Mouse (Mus musculus): ENCODE data around the gene Trp53tg5.

Gene Trp53tg5

GRCm38 (mm10) chr2:164449341-164450042 lies 24.0 kb downstream of the Trp53tg5 start:
- in situ Hi-C loops (cut with MboI, MseI) = no loop called here

- in situ Hi-C loops (cut with MboI, MseI) = no loop called here
These were observed 24.6 kb downstream of the Trp53tg5 start for GRCm38 (mm10) chr2:164448921-164449320.

- in situ Hi-C loops (cut with MboI, MseI) = no loop called here
These were observed 25.4 kb downstream of the Trp53tg5 start for GRCm38 (mm10) chr2:164448140-164448539.

DNA sequence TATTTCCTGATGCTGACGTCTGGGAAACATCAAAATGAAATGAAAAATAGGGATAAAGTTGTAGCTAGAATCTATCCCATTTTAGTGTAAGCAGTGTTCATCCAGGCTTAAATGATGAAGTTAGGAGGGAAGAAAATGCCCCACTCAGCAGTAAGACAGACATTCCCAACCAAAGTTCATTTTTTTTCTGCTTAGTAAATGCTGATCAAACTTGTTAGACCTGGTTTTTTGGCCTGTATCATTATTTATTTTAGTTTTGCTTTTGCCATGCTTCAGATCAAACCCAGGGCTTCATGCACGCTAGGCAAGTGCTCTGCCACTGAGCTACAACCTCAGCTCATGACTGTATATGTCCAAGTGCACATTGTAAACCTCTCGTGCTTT lies 27.4 kb downstream of the Trp53tg5 start:
- in situ Hi-C loops (cut with MboI, MseI) = no loop called here

DNA sequence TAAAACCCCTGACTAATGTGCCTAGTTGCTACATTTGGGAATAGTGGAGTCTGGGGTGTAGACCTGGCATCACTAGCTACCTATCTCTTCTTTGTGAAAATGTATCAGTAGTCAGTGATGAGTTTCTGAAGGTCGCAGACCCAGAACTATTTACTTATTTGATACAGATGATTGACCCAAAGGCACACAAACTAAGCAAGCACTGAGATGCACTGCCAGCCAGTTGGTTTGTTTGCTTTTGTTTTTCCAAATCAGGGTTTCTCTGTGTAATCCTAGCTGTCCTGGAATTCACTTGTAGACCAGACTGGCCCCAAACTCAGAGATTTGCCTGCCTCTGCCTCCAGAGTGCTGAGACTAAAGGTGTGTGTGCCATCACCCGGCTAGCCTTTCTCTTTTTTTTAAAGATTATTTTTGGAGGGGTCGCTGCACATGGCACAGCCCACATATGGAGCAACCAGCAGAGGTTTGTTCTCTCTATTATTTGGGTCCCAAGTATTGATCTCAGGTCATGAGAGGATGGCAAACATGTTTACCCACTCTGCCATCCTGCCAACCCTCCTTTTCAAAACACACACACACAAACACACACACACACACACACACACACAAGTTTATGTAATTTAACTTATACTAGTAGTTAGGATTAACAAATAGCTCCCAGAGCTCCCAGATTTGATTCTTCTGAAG lies 28.0 kb downstream of the Trp53tg5 start:
- in situ Hi-C loops (cut with MboI, MseI) = no loop called here

DNA sequence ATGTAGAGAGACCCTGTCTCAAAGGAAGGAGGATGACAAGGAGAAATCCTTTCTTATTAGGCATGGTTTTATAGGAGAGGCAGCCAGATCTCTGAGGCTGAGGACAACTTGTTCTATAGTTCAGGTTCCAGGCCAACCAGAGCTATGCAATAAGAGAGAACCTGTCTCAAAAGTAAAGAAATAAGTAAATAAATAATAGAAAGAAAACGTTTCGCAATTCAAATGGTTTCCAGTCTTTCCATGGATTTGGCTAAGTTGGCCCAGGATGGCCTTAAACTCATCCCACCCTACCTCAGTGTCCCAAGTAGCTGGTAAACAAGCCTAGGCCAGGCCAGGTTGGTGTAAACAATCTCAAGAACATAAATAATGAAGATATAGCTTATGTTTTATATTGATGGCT lies 28.8 kb downstream of the Trp53tg5 start:
- in situ Hi-C loops (cut with MboI, MseI) = no loop called here

GRCm38 (mm10) chr2:164443460-164444000 lies 30.0 kb downstream of the Trp53tg5 start, which contains the start of gene Sdc4:
Sdc4 (minus strand) TSS chr2:164443887.
- in situ Hi-C loops (cut with MboI, MseI) = no loop called here

GRCm38 (mm10) chr2:164443051-164443437 lies 30.5 kb downstream of the Trp53tg5 start:
- in situ Hi-C loops (cut with MboI, MseI) = no loop called here

- in situ Hi-C loops (cut with MboI, MseI) = no loop called here
These were observed 31.0 kb downstream of the Trp53tg5 start for GRCm38 (mm10) chr2:164442315-164443050.

DNA sequence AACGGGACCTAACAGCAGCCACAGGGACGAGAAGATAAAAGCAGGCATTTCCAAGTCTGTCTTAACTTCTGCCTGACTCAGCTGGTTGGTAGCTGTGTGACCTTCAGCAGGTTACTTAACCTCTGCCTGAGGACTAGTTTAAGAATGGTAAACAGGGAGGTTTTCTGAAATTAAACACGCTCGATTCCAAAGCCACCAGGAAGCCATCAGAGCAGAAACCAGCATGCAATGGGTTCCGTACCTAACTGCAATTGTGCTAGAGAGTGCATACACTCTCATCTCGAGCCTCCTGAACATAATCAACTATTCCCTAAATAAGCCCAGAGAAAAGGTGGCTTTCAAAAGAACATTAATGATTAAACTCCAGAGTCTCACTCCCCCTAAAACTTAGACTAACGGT lies 31.8 kb downstream of the Trp53tg5 start:
- in situ Hi-C loops (cut with MboI, MseI) = no loop called here

DNA sequence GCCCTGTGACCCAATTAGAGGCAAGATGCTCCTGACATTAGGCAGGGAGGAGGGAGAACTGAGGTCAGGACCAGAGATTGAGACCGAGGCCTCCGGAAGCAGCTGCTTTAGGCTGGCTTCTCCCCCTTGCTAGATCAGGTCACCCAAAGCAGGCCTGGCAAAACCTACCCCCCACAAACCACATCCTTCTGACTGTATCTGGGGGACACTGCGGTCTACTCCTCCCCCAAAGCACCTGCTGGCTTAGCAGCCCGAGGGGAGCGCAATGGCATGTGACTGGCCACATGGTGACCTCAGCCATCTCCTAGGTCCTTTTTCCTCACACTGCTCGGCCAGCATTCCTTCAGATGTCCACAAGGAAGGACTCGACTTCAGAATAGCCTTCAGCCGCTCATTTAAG lies 32.4 kb downstream of the Trp53tg5 start:
- in situ Hi-C loops (cut with MboI, MseI) = no loop called here

GRCm38 (mm10) chr2:164440314-164440713 lies 33.2 kb downstream of the Trp53tg5 start:
- in situ Hi-C loops (cut with MboI, MseI) = no loop called here

DNA sequence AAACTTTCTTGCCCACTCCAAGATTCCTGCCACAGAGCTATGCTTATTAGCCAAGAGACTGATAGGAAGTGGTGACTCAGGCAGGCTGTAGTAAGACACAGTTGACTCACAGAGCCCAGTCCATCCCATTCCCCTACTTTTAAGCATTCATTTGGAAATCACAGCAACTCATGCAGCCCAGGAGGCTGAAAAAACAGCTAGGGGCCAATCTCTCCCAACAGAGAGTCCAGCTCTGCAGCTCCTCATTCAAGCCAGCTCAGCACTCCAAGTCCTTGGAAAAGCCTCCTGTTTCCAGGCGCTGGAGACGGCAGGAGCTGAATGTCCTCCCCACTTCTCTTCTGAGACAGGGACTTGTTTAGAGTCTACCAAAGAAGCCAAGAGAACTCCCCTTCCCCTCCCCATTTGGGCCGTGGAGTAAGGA lies 34.5 kb downstream of the Trp53tg5 start:
- in situ Hi-C loops (cut with MboI, MseI) = no loop called here

- in situ Hi-C loops (cut with MboI, MseI) = no loop called here
These were observed 35.3 kb downstream of the Trp53tg5 start for GRCm38 (mm10) chr2:164438257-164438656.

DNA sequence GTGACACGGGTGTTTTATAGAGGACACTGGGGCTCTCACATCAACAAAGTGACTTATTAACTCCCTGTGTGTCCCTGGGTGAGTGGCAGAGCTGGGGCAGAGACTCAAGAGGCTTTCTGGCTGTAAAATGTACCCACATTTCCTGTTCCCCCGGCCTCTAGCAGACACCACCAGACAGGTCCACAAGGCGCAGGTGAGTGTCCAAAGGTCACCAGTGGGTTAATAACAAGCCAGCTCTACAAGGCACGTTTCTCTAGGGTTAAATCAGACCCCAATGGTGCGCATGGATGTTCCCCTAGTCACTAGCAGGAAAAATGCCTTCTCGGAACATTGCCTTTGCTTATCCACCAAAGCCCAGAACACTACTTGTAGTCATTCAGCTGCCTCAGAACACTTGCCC lies 35.8 kb downstream of the Trp53tg5 start:
- in situ Hi-C loops (cut with MboI, MseI) = no loop called here

- in situ Hi-C loops (cut with MboI, MseI) = no loop called here
These were observed 36.6 kb downstream of the Trp53tg5 start for GRCm38 (mm10) chr2:164436961-164437360.

DNA sequence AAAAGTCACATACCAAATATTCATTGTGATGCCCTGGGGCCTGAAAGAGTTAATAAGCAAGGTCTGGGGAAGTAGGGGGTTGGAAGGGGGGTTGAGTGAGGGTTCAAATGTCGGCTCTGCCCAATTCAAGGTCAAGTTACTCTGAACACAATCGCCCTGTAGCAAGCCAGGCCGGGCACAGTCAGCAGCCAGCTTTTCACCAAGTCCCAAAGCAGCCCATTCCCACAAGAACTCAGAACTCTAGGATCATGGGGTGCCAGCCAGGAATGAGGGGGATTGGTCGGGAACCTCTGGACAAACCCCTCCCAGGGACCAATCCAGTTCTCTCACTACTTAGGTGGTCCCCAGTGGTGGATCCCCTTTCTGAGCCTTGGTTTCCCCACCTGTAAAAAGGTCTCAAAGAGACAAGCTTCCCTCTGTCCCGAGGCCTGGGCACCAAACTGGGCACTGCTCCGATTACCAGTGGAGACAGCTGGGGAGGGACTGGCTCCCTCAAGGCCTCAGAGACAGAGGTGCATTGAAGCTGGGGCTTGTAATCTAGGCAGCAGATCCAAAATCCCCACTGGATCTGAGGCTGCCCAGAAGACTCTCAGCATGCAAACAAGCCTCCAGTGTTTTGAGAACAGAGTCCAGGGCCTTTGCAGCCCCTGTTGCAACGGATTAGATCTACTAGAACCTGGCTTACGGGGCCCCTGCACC lies 37.2 kb downstream of the Trp53tg5 start:
- in situ Hi-C loops (cut with MboI, MseI) = no loop called here

GRCm38 (mm10) chr2:164435216-164436090 lies 38.1 kb downstream of the Trp53tg5 start:
- in situ Hi-C loops (cut with MboI, MseI) = no loop called here

- in situ Hi-C loops (cut with MboI, MseI) = no loop called here
These were observed 38.8 kb downstream of the Trp53tg5 start for GRCm38 (mm10) chr2:164434681-164435080.

DNA sequence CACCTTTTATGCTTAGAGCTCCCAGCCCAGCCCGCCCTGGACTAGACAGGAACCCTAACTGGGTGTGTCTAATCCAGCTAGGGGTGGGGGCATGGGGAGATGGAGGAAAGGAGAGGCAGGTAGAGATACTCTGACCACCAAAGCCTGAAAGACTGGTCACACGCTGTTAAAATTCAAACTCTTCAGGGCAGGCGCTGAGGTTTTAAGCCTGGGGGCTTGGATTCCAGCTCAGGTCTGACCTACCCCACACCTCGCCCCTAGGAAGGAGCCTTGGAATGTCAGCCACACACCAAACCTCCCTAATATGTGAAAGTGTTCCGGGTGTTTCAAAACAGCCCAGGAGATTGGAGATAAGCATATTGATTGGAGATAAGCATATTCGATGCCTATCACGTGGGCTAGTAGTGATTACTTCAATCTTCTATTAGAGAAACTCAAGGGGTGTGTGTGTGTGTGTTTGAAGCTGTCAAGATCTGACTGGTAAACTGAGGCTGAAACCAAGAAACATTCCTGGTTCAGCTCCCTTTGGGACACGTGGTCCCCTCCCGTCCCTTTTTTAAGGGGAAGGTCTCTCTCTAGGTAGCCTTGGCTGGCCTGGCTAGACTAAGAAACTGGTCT lies 40.1 kb downstream of the Trp53tg5 start:
- in situ Hi-C loops (cut with MboI, MseI) = no loop called here
